Mouse (Mus musculus): ENCODE data around the gene Eci2.

DNA sequence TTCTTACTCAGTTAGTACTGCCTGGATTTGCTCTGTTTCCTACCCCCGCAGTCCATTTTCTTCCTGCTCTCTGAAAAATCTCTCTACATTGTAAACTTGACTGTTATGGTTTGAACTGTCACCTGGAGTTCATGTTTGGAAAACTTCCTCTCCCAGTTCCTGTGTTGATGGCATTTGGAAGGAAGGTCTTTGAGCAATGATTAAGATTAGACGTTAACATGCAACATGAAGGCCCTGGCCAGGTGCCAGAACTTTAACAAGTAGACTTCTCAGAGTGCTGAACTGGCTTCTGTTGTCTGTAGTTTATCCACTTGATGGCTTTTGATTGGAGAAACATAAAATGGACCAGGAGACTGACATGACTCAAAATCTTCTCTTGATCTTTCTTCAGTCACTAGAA, 31.0 kb downstream of the Eci2 start:
- TF ChIP-seq POLR2A (IDR thresholded peaks at IDR 0.05; ENCODE audit: insufficient read depth, low read depth, low read length), result no peak
- no peak for TF ChIP-seq CTCF (IDR thresholded peaks at IDR 0.05; ENCODE audit: insufficient read depth, low read depth, low read length)

All from olfactory bulb, adult 2 months (tissue).